Mouse (Mus musculus) megakaryocyte progenitor cell, adult 5-6 weeks (primary cell): ENCODE results near the gene Zbtb40. TPM values are rescaled to one million over a fixed set of nuclear protein-coding genes. Genes with fewer than 3 reads are reported as not detected.

Experiments
- ATAC-seq: replicated peaks from 2 replicates; pipeline ENCODE4 v1.8.0; 2016; ENCODE audit warnings: mild to moderate bottlenecking, moderate TSS enrichment, inconsistent platforms; ENCODE audit not compliant: poor library complexity
- total RNA-seq, 2 experiments: library from RNA; stranded (forward) in 1 of 2; stranded (reverse) in 1 of 2; fragments of 157-497, 149-512 nt in 1 of 2; fragments of 200-1000 nt in 1 of 2; gene quantifications; 2 replicates each; pipeline versions ENCODE4 v1.2.3 to v1.2.4; 2015 to 2017

Gene Zbtb40
- total RNA-seq, 2 experiments from 2014 or later = 4.8 to 5.0 TPM

GRCm38 (mm10) chr4:136980921-136981320 lies 67.7 kb downstream of the Zbtb40 start:
- ATAC-seq = no peak

GRCm38 (mm10) chr4:136977244-136977643 lies 71.4 kb downstream of the Zbtb40 start:
- no peak for ATAC-seq

GRCm38 (mm10) chr4:136970939-136971338 lies 77.7 kb downstream of the Zbtb40 start:
- ATAC-seq = peak; percentile 70

- ATAC-seq = no peak
Observed at GRCm38 (mm10) chr4:136969503-136970276, 78.9 kb downstream of the Zbtb40 start.

- no peak for ATAC-seq
Observed at GRCm38 (mm10) chr4:136969096-136969495, 79.5 kb downstream of the Zbtb40 start.

GRCm38 (mm10) chr4:136967511-136967910 lies 81.1 kb downstream of the Zbtb40 start:
- ATAC-seq = no peak

- no peak for ATAC-seq
Observed at GRCm38 (mm10) chr4:136966493-136967390, 81.9 kb downstream of the Zbtb40 start.

- ATAC-seq = no peak
Observed at GRCm38 (mm10) chr4:136964990-136965421, 83.6 kb downstream of the Zbtb40 start.

GRCm38 (mm10) chr4:136962447-136962846 lies 86.2 kb downstream of the Zbtb40 start:
- ATAC-seq = no peak

- no peak for ATAC-seq
Observed at GRCm38 (mm10) chr4:136961642-136962285, 86.8 kb downstream of the Zbtb40 start.

- ATAC-seq = no peak
Observed at GRCm38 (mm10) chr4:136960581-136960980, 88.0 kb downstream of the Zbtb40 start.

GRCm38 (mm10) chr4:136960068-136960467 lies 88.5 kb downstream of the Zbtb40 start:
- ATAC-seq = no peak

GRCm38 (mm10) chr4:136956751-136957446 lies 91.7 kb downstream of the Zbtb40 start, which contains the start of gene Epha8:
TSS of gene Epha8 (minus strand) at chr4:136956816.
- ATAC-seq = no peak

GRCm38 (mm10) chr4:136954562-136954961 lies 94.0 kb downstream of the Zbtb40 start:
- no peak for ATAC-seq

GRCm38 (mm10) chr4:136949266-136949989 lies 99.2 kb downstream of the Zbtb40 start:
- ATAC-seq = no peak

GRCm38 (mm10) chr4:136945397-136945796 lies 103.2 kb downstream of the Zbtb40 start:
- ATAC-seq = no peak

- no peak for ATAC-seq
Observed at GRCm38 (mm10) chr4:136944558-136945350, 103.8 kb downstream of the Zbtb40 start.

- no peak for ATAC-seq
Observed at GRCm38 (mm10) chr4:136943175-136943574, 105.4 kb downstream of the Zbtb40 start.

- ATAC-seq = no peak
Observed at GRCm38 (mm10) chr4:136942761-136943160, 105.8 kb downstream of the Zbtb40 start.
